Mouse (Mus musculus): ENCODE measurements around the gene Usp54.

DNA sequence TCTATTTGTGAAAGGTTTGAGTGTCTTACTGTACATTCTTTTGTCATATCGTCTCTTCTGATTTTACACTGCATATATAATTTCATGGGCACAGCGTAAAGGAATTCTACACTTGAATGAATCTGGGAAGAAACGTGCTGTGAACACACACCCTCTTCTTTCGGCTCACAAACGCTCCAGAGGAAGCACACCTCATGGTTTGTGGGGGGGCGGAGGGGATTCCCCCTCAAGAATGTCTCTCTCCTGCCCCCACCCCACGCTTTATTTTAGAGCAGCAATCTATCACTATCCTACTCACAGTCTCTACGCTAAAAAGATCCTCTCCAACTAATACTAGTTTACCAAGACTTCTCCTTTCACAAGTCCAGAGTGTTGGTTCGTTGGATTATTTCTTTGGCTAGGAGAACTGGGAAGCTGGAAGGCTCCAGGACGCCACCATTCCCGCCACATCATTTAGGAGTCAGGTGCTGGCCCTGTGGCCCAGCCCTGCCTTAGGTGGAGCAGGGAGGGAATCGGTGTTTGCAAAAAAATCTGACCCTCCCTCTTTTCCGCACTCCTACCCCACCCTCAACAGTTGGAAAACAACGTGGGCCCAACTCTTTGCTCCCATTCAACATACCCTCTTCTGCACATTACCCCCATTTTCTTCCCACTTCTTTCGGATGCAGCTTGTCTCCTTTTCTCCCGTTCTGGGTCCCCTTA, 794 bp downstream of the Usp54 start:
- TF ChIP-seq CTCF (IDR thresholded peaks at IDR 0.05; ENCODE audit: low read depth) (no peak), EP300 (IDR thresholded peaks at IDR 0.05; ENCODE audit: low read depth) (no peak)
